In genomic region chr11:35407341-35408154, GRCm38 (mm10) we compare ENCODE assay signal across 8 mouse cellular contexts.
DNase-seq lines count a peak whose midpoint lies in the region; ATAC-seq and TF ChIP-seq lines count a peak whose summit lies in the region.

No protein-coding gene starts in this region.

- H3K4me1 ChIP-seq in forebrain, embryonic 14.5 days (ENCODE audit: control insufficient read depth, insufficient read depth, low read length): peaks cover 3% of the 10 kb centered on the region; the same call in 1 of the 2 replicates
- H3K4me1 ChIP-seq in heart, postnatal 0 days (ENCODE audit: control insufficient read depth, insufficient read depth): no peaks in the 10 kb centered on the region
- no peaks in the 10 kb centered on the region for H3K4me1 ChIP-seq in liver, embryonic 14.5 days (replicated peaks; ENCODE audit: control insufficient read depth in 2 of 2, insufficient read depth in 2 of 2, low read length in 1 of 2)

- 43% methylated on average over 12 of the region's 12 CpGs for WGBS in forebrain, embryonic 14.5 days
- WGBS in heart, postnatal 0 days: 37% methylated on average over 12 of the region's 12 CpGs
- 47% methylated on average over 12 of the region's 12 CpGs for WGBS in liver, embryonic 14.5 days (ENCODE audit: insufficient replicate concordance)

- no peak overlapping the region for H3K4me2 ChIP-seq in forebrain, embryonic 14.5 days (ENCODE audit: low read length)
- H3K4me2 ChIP-seq in heart, postnatal 0 days (ENCODE audit: low read depth, low read length): no peak overlapping the region
- H3K4me2 ChIP-seq in liver, embryonic 14.5 days (ENCODE audit: low read depth): no peak overlapping the region

- ATAC-seq in forebrain, embryonic 14.5 days: peak; percentile 88
- peak; percentile 73 for ATAC-seq in heart, postnatal 0 days (ENCODE audit: insufficient read depth, low read depth)
- no peak for ATAC-seq in liver, embryonic 14.5 days (ENCODE audit: insufficient read depth)

- H3K9me3 ChIP-seq in forebrain, embryonic 14.5 days (replicated peaks; ENCODE audit: control insufficient read depth, low read length): no peaks in the 10 kb centered on the region
- H3K9me3 ChIP-seq in heart, postnatal 0 days (replicated peaks; ENCODE audit: control insufficient read depth, low read length): no peaks in the 10 kb centered on the region
- no peaks in the 10 kb centered on the region for H3K9me3 ChIP-seq in liver, embryonic 14.5 days (ENCODE audit: control insufficient read depth, low read length)

- H3K36me3 ChIP-seq in forebrain, embryonic 14.5 days (ENCODE audit: control insufficient read depth, insufficient read depth, low read length): no peaks in the 10 kb centered on the region
- no peaks in the 10 kb centered on the region for H3K36me3 ChIP-seq in heart, postnatal 0 days (replicated peaks; ENCODE audit: control insufficient read depth, insufficient read depth, low read length)
- H3K36me3 ChIP-seq in liver, embryonic 14.5 days (replicated peaks; ENCODE audit: control insufficient read depth, insufficient read depth, low read depth): no peaks in the 10 kb centered on the region

- no peak for TF ChIP-seq EP300 in heart, postnatal 0 days (IDR thresholded peaks at IDR 0.05; ENCODE audit: low read depth)
- TF ChIP-seq EP300 in liver, embryonic 14.5 days (IDR thresholded peaks at IDR 0.05; ENCODE audit: low read depth): no peak

- DNase-seq in CD4-positive helper T cell, adult 2 months (ENCODE audit: low read depth, low spot score): peak; percentile 21
- peak; percentile 95 for DNase-seq in brain, adult 2 months (ENCODE audit: low read depth, low spot score)
- DNase-seq in forebrain, embryonic 14.5 days (ENCODE audit: low spot score): peak; percentile 95
- peak; percentile 85 for DNase-seq in heart, postnatal 0 days (ENCODE audit: low spot score)
- DNase-seq in kidney, postnatal 25 days: peak; percentile 74 to 77
- no peak for DNase-seq in liver, embryonic 14.5 days (ENCODE audit: low read depth in 3 of 3, low spot score in 3 of 3)
- peak; percentile 44 for DNase-seq in ovary, postnatal 14 days (ENCODE audit: low spot score)
- DNase-seq in urinary bladder, adult 2 months (ENCODE audit: low spot score): peak; percentile 45

- H3K4me3 ChIP-seq in forebrain, embryonic 14.5 days (ENCODE audit: low read depth, low read length): no peak overlapping the region
- no peak overlapping the region for H3K4me3 ChIP-seq in heart, postnatal 0 days (ENCODE audit: low read depth, low read length)
- H3K4me3 ChIP-seq in liver, embryonic 14.5 days (ENCODE audit: insufficient read depth in 1 of 2, low read depth in 2 of 2, low read length in 2 of 2): no peak overlapping the region

- H3K27me3 ChIP-seq in forebrain, embryonic 14.5 days (replicated peaks; ENCODE audit: control insufficient read depth, insufficient read depth, low read length): no peaks in the 10 kb centered on the region
- no peaks in the 10 kb centered on the region for H3K27me3 ChIP-seq in heart, postnatal 0 days (ENCODE audit: control insufficient read depth, insufficient read depth, low read length)
- no peaks in the 10 kb centered on the region for H3K27me3 ChIP-seq in liver, embryonic 14.5 days (ENCODE audit: control insufficient read depth, insufficient read depth, low read length)

- no peak overlapping the region for H3K27ac ChIP-seq in forebrain, embryonic 14.5 days (ENCODE audit: low read depth, low read length)
- no peak overlapping the region for H3K27ac ChIP-seq in heart, postnatal 0 days (ENCODE audit: low read depth)
- no peak overlapping the region for H3K27ac ChIP-seq in liver, embryonic 14.5 days

- TF ChIP-seq CTCF in heart, postnatal 0 days (IDR thresholded peaks at IDR 0.05; ENCODE audit: low read depth): peak; percentile 86
- TF ChIP-seq CTCF in liver, embryonic 14.5 days (IDR thresholded peaks at IDR 0.05; ENCODE audit: low read depth): peak; percentile 52

- no peak overlapping the region for H3K9ac ChIP-seq in forebrain, embryonic 14.5 days (ENCODE audit: low read length)
- H3K9ac ChIP-seq in heart, postnatal 0 days (replicated peaks; ENCODE audit: low read depth, low read length): no peak overlapping the region
- no peak overlapping the region for H3K9ac ChIP-seq in liver, embryonic 14.5 days (replicated peaks)

Comparison
In these comparisons a context has a peak if more than half of its experiments do, and no peak if none do; other contexts are left out.
1. DNase-seq: peak in CD4-positive helper T cell, adult 2 months (single experiment), brain, adult 2 months (single experiment), forebrain, embryonic 14.5 days (single experiment), heart, postnatal 0 days (single experiment), kidney, postnatal 25 days (2 of 2), ovary, postnatal 14 days (single experiment) and urinary bladder, adult 2 months (single experiment); none in liver, embryonic 14.5 days (0 of 3).